Mouse (Mus musculus) layer of hippocampus, adult 8-10 months (tissue): ENCODE measurements at regions not wholly inside any gene's neighbourhood (a gene's known extent, or its start where the extent isn't known, plus 50 kb on each side); places are given as distances from the start of the nearest gene placed in this dataset.
"Not testable (repeated sequence)": the region's sequence is repeated elsewhere in the genome, so short reads cannot be mapped to it uniquely, and the experiment has no call there.

Experiments
- DNase-seq, 2 experiments: peaks; one replicate each; pipeline ENCODE4 v3.0.0; 2022; ENCODE audit warnings: low spot score in 2 of 2

DNA sequence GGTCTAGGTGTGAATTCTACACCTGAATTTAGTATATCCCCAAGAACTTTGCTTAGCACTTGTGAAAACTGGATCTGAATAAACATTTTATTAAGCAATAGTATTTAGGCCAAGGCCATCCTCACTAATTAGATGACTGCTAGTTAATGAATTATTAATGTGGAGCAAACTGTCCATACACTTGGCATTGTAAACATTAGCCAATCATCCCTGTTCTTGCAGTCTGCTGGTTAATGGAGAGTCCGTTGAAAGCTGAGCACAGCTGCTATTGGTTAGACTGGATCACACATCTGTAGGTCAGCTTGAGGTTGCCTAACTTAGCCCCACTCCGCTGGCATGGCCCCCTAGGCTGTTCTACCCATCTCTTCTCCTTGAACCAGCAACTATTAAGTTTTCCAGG is 826.2 kb upstream of the 4930452B06Rik start:
- no peak for DNase-seq

DNA sequence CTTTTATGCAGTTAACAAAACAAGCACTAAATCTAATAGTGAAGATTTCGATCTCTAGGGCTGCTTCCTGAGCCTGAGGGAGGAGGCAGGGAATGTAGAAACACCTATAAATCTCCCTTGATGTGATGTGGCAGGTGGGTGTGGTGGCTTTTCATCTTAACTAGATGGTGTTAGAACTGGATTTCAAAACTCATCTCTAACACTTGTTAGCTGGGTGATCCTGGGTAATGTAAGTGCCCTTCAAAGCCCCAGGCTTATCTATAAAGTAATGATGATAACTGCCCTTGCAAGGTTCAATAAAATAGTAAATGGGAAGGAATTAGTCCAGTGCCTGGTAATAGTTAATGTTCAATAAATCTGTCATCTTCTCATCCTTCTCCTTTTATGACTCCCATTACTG is 822.5 kb upstream of the 4930452B06Rik start:
- DNase-seq, result no peak

DNA sequence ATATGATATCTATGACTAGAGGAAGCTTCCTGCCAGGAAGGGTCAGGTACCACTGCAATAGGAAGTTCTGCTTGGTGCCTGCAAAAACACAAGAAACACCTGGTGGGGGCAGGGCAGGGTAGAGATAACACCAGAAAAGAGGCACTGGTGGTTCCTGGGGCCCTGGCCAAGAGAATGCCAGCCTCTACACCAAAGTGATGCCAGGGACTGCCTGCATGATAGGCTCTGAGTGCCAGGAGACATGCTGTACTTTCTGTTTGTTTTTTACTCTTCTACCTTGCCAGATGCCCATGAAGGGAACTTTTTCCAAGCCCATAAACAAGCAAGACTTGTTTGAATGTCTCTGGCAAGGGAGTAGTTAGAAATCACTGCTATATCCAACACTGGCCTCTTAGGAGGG is 812.9 kb upstream of the 4930452B06Rik start:
- DNase-seq, result no peak

DNA sequence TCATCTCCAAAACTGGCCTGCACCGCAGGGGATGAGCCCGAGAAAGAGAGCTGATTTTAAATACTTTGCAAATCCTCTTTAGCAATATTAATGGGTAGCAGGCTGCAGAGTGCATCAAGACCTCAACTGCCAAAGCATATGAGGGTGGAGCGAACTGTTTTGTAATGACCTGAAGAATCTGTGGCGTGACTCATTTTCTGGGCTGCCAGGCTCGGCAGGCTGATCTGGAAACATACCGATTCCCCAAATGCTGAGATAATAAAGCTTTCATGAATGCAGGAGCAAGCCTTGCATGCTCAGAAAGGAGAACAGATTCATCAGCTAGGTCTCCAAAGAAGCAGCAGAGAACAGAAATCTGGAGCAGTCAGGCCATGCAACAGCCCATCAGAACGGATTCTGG is 809.1 kb upstream of the 4930452B06Rik start:
- DNase-seq, result peak; percentile 29 to 40

DNA sequence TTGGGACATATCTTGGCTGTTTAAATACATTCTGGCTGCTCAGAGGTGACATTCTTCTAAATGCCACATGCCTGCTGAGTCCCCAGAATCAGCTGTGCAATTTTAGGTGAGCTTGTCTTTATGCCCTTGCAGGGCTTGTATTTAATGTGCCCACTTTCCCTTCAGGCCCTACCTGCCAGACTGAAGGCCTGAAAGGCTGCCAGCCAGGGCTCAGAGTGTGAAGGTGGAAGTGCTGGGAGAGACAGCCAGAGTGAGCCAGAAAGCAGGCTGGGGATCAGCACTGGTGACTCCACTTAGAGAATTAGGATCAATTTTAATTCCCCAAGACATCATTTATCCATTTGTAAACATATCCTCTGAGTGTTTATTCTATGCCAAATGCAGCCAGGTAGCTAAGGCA is 803.6 kb upstream of the 4930452B06Rik start:
- no peak for DNase-seq

DNA sequence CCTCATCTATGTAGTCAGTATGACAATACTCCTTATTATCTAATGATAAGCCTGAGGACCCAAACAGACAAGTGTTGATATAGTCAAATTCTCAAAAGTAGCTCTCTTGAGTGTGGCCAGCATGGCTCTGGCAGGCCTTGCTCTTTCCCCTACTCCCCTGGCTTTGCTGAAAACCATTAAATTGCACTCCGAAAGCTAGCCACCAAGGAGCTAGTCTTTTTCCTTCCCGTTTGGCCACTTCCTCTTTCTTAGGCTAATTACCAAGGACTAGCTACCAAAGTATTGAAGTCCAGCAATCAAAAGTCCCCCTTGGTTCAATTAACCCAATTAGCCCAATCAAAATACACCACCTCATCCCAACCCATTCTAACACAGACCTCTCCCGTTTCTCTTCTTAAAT is 802.6 kb upstream of the 4930452B06Rik start:
- no peak for DNase-seq

DNA sequence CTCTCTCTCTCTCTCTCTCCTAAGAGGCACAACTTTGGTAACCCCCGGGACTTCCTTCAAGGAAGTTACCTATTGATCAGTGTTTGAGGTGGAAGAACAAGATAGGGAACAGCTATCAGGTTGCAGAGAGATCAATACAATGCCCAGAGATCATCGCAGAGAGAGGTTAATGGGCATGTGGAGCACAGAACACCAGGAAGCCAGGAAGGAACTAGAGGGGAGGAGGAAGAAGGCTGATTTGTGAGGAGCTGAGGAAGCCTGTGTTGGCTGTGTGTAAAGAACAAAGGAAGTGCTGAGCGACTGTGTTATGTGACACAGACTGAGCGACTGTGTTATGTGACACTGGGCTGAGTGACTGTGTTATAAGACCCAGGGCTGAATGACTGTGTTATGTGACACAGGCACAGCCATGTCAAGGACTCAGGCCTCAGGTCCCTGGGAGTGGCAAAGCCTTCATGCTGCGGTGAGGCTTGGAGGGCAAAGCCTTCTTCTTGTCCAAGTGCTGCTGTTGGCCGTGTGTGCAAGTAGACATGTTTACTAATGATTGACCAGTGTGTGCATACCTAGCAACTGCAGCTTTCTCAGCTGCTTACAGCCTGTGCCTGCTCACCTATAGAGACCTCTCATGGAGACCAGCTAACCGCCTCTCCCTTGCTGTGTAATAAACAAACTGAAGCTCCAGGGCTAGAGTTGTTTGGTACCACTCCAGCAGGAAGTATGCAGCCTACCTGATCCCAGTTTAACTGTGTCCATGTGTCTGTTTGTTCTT is 801.8 kb upstream of the 4930452B06Rik start:
- no peak for DNase-seq

DNA sequence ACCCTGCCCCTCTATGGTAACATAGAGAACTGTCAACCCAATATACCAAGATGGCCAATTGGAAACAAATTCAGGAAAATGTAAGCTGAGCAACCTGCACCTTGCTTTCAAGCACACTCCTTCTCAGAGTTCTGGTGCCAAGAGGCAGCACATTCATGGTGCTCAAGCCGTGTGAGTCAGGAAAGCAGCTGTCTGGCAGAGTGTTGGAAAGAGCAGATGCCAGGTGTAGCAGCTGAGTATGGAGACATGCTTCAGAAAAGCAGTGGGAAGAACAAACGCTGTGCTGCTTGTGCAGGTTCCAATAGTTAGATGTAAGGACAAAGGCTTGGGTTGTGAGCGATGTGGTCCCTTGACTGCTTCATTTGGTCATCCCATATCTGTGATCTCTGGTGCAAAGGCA is 794.0 kb upstream of the 4930452B06Rik start:
- peak; percentile 45 to 48 for DNase-seq

DNA sequence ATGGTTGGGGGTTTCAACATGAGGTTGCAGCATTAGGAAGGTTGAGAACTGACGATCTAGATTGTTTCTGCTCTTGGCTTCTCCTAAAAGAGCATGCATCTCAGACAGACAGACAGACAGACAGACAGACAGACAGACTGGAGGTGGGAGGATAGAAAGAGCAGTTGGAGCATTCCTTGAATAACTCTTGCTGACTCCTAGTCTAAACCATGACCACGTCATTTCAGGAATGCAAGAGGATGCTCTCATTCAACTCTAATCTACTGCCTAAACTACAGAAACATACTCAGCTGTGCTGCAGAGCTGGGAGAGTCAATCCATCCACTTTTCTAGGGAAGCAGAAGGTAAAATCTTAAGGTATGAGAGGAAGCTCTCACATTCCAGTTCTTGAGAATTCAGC is 792.8 kb upstream of the 4930452B06Rik start:
- no peak for DNase-seq

DNA sequence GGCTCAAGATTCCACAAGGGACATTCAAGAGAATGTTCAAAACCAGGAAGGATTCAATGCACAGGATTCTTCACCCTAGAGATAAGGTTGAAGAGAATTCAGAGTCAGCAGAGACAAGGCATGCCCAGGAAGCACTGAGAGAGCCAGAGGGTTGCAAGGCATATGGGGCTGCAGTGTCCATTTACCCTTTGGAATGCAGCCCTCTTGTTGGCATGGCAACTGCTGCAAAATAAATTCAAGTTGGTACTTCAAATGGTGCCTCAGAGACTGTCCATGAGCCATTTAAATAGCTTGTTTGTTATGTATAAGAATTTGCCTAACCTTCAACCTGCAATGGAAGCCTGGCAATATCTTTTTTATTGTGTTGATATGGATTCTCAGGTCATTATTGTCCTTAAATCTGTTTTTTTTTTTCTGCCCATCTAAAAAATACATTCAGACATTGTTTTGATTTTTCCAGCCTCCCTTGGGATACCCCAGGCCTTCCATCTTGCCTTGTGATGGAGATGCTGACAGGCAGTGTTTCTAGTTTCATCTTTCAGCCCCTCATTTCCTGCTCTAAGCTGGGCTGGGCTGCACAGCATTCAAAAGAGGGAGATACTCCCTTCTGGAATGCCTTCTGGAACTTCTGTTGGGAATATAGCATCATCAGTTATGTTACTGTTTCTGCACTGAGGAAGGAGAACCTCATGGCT is 791.9 kb upstream of the 4930452B06Rik start:
- no peak for DNase-seq

DNA sequence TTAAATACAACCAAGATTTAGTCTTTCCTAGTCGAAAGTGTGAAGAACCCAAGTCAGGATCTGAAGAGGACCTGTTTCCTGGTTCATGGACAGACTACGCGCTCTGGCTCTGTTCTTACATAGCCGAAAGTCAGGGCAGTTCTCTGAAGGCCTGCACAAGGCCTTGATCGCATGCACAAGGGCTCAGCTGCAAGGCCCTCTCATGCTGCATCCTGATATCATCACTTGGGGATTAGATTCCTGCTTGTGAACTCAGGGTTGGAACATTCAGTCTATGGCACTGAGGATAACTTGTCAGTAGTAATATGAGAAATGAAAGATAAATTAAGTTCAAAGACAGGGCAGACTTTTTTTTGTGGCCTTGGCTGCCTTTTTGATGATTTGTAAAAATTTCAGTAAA is 789.9 kb upstream of the 4930452B06Rik start:
- DNase-seq, result no peak

DNA sequence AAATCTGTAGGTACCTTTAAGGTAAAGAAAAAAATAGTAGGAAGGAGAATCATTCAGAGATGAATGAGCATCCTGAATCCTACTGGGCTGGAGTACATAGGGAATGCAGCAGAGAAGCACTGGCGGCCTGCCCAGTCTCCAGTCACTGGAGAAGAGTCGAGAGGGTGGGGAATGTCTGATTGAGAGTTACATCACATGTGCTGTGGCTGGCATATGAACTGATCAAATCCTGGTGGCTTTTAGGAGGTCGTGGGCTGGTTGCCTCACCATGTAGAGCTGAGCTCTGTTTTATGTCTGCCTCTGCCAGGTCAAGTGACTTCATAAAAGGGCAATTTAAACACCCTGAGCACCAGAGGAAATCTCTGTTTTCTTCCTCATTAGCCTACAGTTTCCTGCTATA is 783.9 kb upstream of the 4930452B06Rik start:
- DNase-seq, result peak; percentile 25 to 53

DNA sequence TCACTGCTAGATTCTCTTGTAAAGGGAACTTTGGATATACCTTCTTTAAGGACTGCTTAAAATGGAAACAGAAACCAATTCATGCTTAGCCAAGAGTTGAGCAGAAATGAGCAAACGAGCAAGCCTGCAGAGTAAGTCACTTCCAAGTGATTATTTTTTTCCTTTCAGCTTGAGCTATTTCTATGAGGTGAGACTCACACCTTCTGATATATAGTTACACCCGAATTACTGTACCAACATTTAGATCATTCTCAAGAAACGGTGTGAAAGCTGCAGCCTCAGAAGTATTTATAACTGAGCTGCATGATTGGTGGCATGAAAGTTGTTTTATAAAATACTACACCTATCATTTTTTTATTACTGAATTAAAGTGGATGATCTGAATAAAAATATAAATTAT is 771.9 kb upstream of the 4930452B06Rik start:
- no peak for DNase-seq

DNA sequence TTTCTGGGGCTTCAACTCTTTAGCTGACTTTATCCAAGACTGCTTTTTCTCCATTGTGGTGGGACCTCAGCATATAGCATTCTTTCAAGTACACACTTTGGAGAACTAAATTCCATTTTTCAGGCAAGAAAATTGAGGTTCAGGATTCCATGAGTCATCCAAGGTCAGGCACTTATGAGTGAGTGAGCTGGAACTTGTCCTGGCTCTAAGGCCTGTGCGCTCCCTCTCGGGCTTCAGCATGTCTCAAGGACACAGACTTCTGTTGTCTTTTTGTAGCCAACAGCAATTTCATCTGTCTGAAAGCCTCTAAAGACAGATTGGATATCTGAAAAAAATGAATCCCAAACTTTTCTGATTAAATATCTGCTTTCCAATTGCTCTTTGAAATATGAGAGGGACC is 769.1 kb upstream of the 4930452B06Rik start:
- DNase-seq, result no peak

DNA sequence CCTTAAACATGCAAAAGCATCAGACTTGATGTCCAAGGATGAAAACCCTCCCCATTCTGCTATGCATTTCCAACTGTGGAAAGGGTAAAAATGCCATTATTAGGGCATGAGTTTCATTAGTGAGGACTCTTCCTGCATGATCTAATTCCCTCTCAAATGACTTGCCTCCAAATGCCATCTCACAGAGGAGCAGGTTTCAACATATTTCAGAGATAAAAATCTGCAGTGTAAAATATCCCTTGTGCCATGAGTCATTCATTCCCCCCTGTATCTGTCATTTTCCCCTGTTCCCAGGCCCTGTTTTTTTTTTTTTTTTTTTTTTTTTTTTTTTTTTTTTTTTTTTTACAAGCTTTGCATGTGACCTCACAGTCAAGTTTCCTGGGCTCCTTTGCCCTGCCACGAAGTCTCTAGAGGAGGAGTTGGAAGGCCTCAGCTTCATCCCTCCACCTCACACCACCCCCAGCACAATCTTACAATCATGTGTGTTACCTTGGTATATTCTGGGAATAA is 767.1 kb upstream of the 4930452B06Rik start:
- DNase-seq, result no peak

DNA sequence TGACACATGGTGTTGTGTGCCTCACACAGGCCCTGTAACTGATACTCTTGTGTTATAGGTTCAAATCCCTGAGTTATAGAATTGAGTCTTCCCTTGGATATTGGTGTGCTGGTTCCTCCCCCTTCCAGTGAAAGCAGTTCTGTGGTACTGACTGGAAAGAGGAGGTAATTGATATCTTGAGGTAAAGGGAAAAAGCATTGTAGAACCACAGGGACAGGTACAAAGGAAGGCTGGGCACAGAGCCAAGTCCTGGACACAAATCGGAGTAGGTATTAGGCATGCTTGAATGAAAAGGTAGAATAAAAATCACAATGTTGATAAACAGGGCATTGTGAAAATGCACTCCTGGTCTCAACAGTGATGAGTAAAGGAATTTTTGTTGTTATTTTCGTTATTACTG is 765.8 kb upstream of the 4930452B06Rik start:
- no peak for DNase-seq

DNA sequence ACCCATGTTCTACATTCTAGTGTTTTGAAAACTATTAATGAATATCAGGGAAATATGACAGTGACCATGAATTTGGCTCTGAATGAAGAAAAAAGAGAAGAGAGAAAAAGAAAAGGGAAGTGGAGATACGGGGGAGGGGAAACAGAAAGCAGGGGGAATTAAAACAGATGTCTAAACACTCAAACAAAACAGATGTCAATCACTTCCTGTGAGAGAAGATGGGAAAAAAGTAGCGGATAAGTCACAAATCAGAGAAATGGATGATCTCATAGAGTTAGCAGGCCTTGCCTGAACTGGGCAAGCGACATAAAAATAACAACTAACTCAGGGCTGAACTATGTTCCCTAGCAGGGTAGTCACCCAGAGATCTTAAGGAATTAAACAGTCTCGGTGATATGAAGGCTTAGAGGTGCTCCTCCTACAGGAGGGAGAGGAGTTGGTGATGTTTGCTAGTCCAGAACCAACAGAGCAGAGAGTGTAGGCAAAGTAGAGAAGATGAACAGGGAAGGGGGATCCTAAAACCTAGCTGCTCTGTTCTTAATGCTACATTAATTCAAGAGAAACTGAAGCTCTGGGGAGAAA is 745.9 kb upstream of the 4930452B06Rik start:
- no peak for DNase-seq

DNA sequence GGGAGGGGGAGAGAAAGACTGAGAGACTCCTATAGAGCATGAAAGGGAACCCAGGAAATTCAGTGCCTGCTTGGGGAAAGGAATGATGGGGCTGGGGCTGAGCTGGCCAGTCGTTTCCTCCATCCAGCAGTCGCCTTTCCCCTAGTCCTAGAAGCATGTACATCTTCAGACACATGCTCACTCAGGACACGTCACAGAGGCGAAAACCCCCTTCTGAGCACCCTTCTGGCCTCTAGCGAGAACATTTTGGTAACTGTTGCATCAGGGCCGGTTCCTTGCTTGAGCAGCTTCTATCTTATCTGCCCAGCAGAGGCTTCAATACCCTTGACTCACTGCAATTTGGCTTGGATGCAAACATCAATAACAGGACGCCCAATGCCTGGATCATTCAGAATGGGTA is 737.6 kb upstream of the 4930452B06Rik start:
- DNase-seq, result no peak

DNA sequence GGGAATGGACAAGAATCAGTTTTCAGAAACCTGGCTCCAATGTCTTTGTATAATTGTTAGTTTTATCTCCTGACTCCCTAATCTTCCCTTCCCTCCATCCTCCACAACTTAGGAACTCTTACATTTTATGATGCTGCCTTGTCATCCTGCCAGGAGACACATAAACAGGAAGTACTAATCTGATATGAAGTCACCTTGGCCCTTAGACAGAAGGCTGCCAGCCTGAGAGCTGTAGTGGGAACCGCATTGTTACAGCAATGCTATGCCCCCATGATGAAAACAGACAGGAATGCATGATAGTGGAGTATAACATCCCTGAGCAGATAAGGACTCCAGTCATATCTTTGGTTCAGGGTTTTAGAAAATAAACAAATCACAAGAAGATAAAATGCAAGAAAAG is 734.8 kb upstream of the 4930452B06Rik start:
- DNase-seq, result no peak

DNA sequence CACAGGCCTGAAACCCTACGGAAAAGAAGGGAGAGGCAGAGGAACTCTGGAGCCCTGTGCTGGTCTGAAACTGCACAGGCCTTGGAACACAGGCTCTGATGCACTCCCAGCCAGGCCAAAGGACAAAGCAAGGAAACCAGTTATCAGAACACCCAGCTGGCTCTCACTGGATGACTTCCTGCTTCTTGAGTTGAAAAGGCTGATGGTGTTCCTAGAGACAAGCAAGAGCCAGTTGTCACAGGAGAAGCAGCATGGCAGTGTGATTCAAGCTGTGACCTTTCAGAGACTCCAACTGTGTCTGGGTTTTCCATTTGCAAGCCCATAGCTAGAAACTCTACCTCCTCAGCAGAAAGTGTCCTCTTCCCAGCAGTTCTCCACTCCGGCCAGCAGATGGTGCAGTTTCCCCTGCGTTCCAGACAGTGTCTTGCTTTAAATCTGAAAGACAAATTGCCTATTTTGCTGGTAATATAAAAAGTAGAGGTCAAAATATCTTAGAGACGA is 727.3 kb upstream of the 4930452B06Rik start:
- peak; percentile 60 to 78 for DNase-seq

DNA sequence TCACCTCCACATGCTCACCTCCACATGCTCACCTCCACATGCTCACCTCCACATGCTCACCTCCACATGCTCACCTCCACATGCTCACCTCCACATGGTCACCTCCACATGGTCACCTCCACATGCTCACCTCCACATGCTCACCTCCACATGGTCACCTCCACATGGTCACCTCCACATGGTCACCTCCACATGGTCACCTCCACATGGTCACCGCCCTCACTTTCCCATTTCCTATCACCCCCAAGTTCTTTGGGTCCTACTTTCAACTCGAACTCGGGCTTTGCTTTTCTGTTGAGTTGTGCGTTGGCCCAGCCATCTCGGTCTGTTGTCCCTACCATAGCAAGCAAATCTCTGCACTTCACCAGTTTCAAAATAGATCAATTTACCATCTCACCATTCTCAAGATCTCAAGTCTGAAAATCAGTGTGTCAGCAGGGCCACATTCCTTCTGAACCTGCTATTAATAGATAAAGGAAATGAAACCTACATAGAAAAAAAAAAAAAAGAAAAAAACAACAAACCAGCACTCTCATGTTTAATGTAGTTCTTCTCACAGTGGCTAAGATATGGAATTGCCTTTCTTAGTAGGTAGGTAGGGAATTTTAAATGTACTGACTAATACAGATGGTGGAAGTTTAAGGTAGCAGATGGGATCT is 724.0 kb upstream of the 4930452B06Rik start:
- DNase-seq, result not testable (repeated sequence)

DNA sequence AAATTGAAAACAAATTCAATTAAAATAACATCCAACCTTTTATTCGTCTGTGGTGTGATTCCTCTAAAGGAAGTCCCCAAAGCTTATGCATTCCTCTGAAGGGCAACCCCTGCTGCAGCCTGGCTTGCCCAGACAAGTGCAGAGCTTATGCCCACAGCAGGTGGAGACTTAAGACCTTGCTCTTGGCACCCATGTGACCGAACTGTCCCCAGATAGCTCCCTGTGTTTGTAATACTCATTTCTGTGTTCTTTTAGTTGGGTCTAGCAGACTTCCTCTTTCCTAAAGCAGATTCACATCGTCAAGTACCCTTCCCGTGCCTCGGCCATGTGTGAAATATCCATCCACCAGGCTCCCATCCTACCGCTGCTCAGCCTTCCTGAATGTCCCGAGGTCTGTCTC is 723.1 kb upstream of the 4930452B06Rik start:
- no peak for DNase-seq
